Mouse (Mus musculus): Measurements from ENCODE around the gene Plekhs1. TPM values are rescaled to one million over a fixed set of nuclear protein-coding genes. Genes with fewer than 3 reads are reported as not detected.
"Not testable (repeated sequence)": the region's sequence is repeated elsewhere in the genome, so short reads cannot be mapped to it uniquely, and the experiment has no call there.

The Plekhs1 gene
- total RNA-seq, 2 experiments from 2014 or later, result not detected

- not testable (repeated sequence) for DNase-seq (ENCODE audit: low spot score)
Measured at GRCm38 (mm10) chr19:56519408-56519807, 58.0 kb downstream of the Plekhs1 start.

GRCm38 (mm10) chr19:56530529-56530928, 69.1 kb downstream of the Plekhs1 start:
- DNase-seq (ENCODE audit: low spot score), result not testable (repeated sequence)

- no peak for DNase-seq (ENCODE audit: low spot score)
Measured at GRCm38 (mm10) chr19:56531251-56531650, 69.8 kb downstream of the Plekhs1 start.

- DNase-seq (ENCODE audit: low spot score), result no peak
Measured at GRCm38 (mm10) chr19:56533291-56534071, 72.0 kb downstream of the Plekhs1 start.

GRCm38 (mm10) chr19:56534337-56534736, 72.9 kb downstream of the Plekhs1 start:
- DNase-seq (ENCODE audit: low spot score), result no peak

- DNase-seq (ENCODE audit: low spot score), result no peak
Measured at GRCm38 (mm10) chr19:56535064-56535463, 73.6 kb downstream of the Plekhs1 start.

GRCm38 (mm10) chr19:56535765-56536164, 74.3 kb downstream of the Plekhs1 start:
- DNase-seq (ENCODE audit: low spot score), result no peak

Other genes with a start within 250 kb of the Plekhs1 start
- not detected for gene Habp2, start 174.5 kb upstream of the Plekhs1 start, total RNA-seq (2021)
- gene Nrap, start 71.6 kb upstream of the Plekhs1 start, total RNA-seq (2021), result 1,000 to 10,000 TPM; 1,001 to 1,024 TPM
- gene Casp7, start 64.5 kb upstream of the Plekhs1 start, total RNA-seq (2021), result 1 to 10 TPM; 3.3 to 3.7 TPM
- gene Dclre1a, start 86.6 kb downstream of the Plekhs1 start, total RNA-seq (2021), result 1 to 10 TPM; 3.5 to 3.9 TPM
- 1 to 10 TPM; 8.1 to 8.2 TPM for gene Nhlrc2, start 86.6 kb downstream of the Plekhs1 start, total RNA-seq (2021)

Data from gastrocnemius, adult 18-20 months (tissue).